Mouse (Mus musculus) thymus, postnatal 10 days (tissue): ENCODE measurements at regions not wholly inside any gene's neighbourhood (a gene's known extent, or its start where the extent isn't known, plus 50 kb on each side); places are given as distances from the start of the nearest gene placed in this dataset.
A peak's percentile ranks its signal among the peaks of the same experiment; 100 is the strongest.

Experiments used
- DNase-seq, 2 experiments: peaks; one replicate each; pipeline ENCODE4 v3.0.0; 2021; ENCODE audit warnings: low spot score in 2 of 2

GRCm38 (mm10) chr8:34488746-34489400, 377.3 kb upstream of the Gm10131 start:
- DNase-seq, result no peak

GRCm38 (mm10) chr8:34486433-34487096, 375.0 kb upstream of the Gm10131 start:
- DNase-seq, result no peak

GRCm38 (mm10) chr8:34485905-34486304, 374.4 kb upstream of the Gm10131 start:
- DNase-seq, result no peak

GRCm38 (mm10) chr8:34485346-34485745, 373.8 kb upstream of the Gm10131 start:
- DNase-seq, result no peak

- DNase-seq, result peak; percentile 40 to 88
These were observed 373.2 kb upstream of the Gm10131 start for GRCm38 (mm10) chr8:34484551-34485335.

- DNase-seq, result no peak
These were observed 371.7 kb upstream of the Gm10131 start for GRCm38 (mm10) chr8:34483212-34483611.

GRCm38 (mm10) chr8:34482676-34483075, 371.1 kb upstream of the Gm10131 start:
- no peak for DNase-seq

GRCm38 (mm10) chr8:34480496-34480895, 369.0 kb upstream of the Gm10131 start:
- no peak for DNase-seq

GRCm38 (mm10) chr8:34478891-34479290, 367.4 kb upstream of the Gm10131 start:
- DNase-seq, result no peak

GRCm38 (mm10) chr8:34478465-34478864, 366.9 kb upstream of the Gm10131 start:
- no peak for DNase-seq

GRCm38 (mm10) chr8:34476146-34476820, 364.7 kb upstream of the Gm10131 start:
- DNase-seq, result no peak

- DNase-seq, result no peak
These were observed 363.1 kb upstream of the Gm10131 start for GRCm38 (mm10) chr8:34474593-34474992.

GRCm38 (mm10) chr8:34473769-34474168, 362.2 kb upstream of the Gm10131 start:
- DNase-seq, result no peak

- DNase-seq, result no peak
These were observed 361.8 kb upstream of the Gm10131 start for GRCm38 (mm10) chr8:34473301-34473700.

- DNase-seq, result no peak
These were observed 361.3 kb upstream of the Gm10131 start for GRCm38 (mm10) chr8:34472846-34473245.

- no peak for DNase-seq
These were observed 360.9 kb upstream of the Gm10131 start for GRCm38 (mm10) chr8:34472434-34472833.

- no peak for DNase-seq
These were observed 357.6 kb upstream of the Gm10131 start for GRCm38 (mm10) chr8:34469091-34469490.

- no peak for DNase-seq
These were observed 355.3 kb upstream of the Gm10131 start for GRCm38 (mm10) chr8:34466786-34467364.

GRCm38 (mm10) chr8:34465398-34465797, 353.9 kb upstream of the Gm10131 start:
- no peak for DNase-seq

- no peak for DNase-seq
These were observed 350.7 kb upstream of the Gm10131 start for GRCm38 (mm10) chr8:34462262-34462661.

- DNase-seq, result no peak
These were observed 346.8 kb upstream of the Gm10131 start for GRCm38 (mm10) chr8:34458300-34458699.

GRCm38 (mm10) chr8:34456543-34456942, 345.0 kb upstream of the Gm10131 start:
- DNase-seq, result no peak
